Mouse (Mus musculus) heart, embryonic 11.5 days (tissue): ENCODE data around the gene Cks2. TPM values are rescaled to one million over a fixed set of nuclear protein-coding genes. Genes with fewer than 3 reads are reported as not detected.
"Not testable (repeated sequence)": the region's sequence is repeated elsewhere in the genome, so short reads cannot be mapped to it uniquely, and the experiment has no call there.

Experiments
- ATAC-seq: fragments of 200-750 bp; cut with Nextera tagmentation; replicated peaks from 2 replicates; pipeline ENCODE4 v1.8.0; 2017; ENCODE audit warnings: moderate library complexity; ENCODE audit not compliant: insufficient number of reproducible peaks, low FRiP score, low TSS enrichment
- H3K27ac ChIP-seq: fragments of 300-500 bp; sonication (generic); 2 replicates; pipeline ENCODE4 v1.5.1; 2014; ENCODE audit warnings: mild to moderate bottlenecking, low read depth, low read length
- H3K27me3 ChIP-seq: fragments of 300-500 bp; sonication (generic); 2 replicates; pipeline ENCODE4 v1.6.1; 2014; ENCODE audit warnings: mild to moderate bottlenecking, low read length, mixed read lengths; ENCODE audit not compliant: control insufficient read depth, insufficient read depth
- H3K36me3 ChIP-seq: fragments of 300-500 bp; sonication (generic); 2 replicates; pipeline ENCODE4 v1.6.1; 2014; ENCODE audit warnings: mild to moderate bottlenecking, low read length, moderate library complexity, mixed read lengths; ENCODE audit not compliant: control insufficient read depth, insufficient read depth
- H3K4me1 ChIP-seq: fragments of 300-500 bp; sonication (generic); 2 replicates; pipeline ENCODE4 v1.6.1; 2014; ENCODE audit warnings: low read length; ENCODE audit not compliant: control insufficient read depth, insufficient read depth
- H3K4me2 ChIP-seq: fragments of 300-500 bp; sonication (generic); 2 replicates; pipeline ENCODE4 v1.6.1; 2014; ENCODE audit warnings: mild to moderate bottlenecking, moderate library complexity
- H3K4me3 ChIP-seq: fragments of 300-500 bp; sonication (generic); 2 replicates; pipeline ENCODE4 v1.5.1; 2014; ENCODE audit warnings: low read depth, low read length
- H3K9ac ChIP-seq: fragments of 300-500 bp; sonication (generic); 2 replicates; pipeline ENCODE4 v1.6.1; 2014; ENCODE audit warnings: mild to moderate bottlenecking, low read depth, low read length, moderate library complexity
- H3K9me3 ChIP-seq: fragments of 300-500 bp; sonication (generic); replicated peaks from 2 replicates; pipeline ENCODE4 v1.6.1; 2016; ENCODE audit warnings: low read length; ENCODE audit not compliant: control insufficient read depth
- WGBS: fragments of 180-500 bp; shearing (Covaris S2); extraction: QIAGEN DNeasy Blood & Tissue Kit; methylation state at CpG from one replicate; pipeline ENCODE4 v1.1.7; 2014; ENCODE audit not compliant: insufficient replicate concordance; 5-methylcytosine and 5-hydroxymethylcytosine counted together
- polyA plus RNA-seq: library from polyadenylated mRNA; unstranded; fragments of >200 nt; fragmentation: Nextera tagmentation; extraction: Ambion mirVana; gene quantifications from 2 replicates; pipeline ENCODE4 v1.2.1, GENCODE M21; 2014

The Cks2 gene
- polyA plus RNA-seq, 1 experiment from 2014 or later: 306 TPM

DNA sequence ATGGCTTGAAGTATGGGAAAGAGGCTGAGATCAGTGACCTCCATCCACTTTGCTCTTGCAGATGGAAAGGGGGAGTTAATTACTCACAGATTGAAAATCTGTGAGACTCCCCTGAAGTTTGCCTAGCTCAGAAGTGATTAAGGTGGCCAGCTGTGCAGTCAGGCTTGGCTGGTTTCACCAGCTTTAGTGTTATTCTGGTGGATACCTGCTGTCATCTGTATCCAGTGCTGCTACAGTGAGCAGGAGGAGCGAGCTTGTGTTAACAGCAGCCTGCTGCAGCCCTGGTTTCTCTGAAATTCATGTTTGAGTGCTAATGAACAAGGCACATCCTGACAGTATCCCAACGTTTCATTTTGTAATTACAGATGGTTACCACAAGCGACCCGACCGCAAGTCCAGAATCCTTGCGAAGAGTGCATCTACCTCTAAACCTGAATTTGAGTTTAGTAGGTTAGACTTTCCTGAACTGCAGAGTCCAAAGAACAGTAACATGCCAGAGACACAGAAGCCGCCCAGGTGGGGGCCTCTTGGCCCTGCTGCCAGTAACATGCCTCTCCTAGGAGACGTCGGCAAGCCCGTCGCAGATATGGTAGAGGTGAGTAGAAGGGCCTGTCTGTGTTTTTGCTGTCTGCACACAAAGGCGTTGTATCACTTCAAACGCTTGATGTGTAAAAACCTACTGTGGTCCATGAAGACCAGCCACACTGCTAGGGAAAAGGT is 11.6 kb downstream of the Cks2 start:
- peaks cover 37% of the 10 kb centered on the region for H3K36me3 ChIP-seq
- H3K4me1 ChIP-seq: 0 out of 2 replicates have a peak, but pooled peaks cover 3% of the 10 kb centered on the region
- H3K9ac ChIP-seq: no peak overlapping the region
- WGBS: 94% methylated on average over 13 of the region's 13 CpGs
- no peak overlapping the region for H3K4me3 ChIP-seq
- no peaks in the 10 kb centered on the region for H3K27me3 ChIP-seq
- ATAC-seq: no peak
- no peaks in the 10 kb centered on the region for H3K9me3 ChIP-seq
- H3K27ac ChIP-seq: no peak overlapping the region
- no peak overlapping the region for H3K4me2 ChIP-seq

DNA sequence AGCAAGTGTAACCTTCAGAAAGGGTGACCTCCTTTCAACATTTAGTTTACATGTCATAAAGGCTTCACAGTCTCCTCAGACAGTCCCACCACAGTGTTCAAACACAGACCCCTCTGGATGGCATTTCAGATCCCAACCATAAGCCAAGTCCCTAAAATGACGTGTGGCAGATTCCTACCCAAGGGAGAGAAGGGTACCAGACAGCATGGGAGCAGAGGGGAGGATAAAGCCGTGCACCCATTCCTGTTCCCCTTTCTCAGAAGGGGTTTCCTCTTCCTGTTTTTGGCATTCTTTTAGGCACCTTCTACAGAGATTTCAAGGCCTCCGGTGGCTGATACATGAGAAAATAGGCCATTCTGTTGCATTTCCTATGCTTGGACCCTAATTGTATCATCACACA is 13.1 kb downstream of the Cks2 start:
- Histone ChIP-seq H3K36me3 (peaks cover 50% of the 10 kb centered on the region), H3K9ac (no peak overlapping the region), H3K27me3 (no peaks in the 10 kb centered on the region), H3K4me2 (no peak overlapping the region), H3K27ac (no peak overlapping the region), H3K9me3 (no peaks in the 10 kb centered on the region), H3K4me1 (no peaks in the 10 kb centered on the region), H3K4me3 (no peak overlapping the region)
- 89% methylated on average over 3 of the region's 3 CpGs for WGBS
- no peak for ATAC-seq

DNA sequence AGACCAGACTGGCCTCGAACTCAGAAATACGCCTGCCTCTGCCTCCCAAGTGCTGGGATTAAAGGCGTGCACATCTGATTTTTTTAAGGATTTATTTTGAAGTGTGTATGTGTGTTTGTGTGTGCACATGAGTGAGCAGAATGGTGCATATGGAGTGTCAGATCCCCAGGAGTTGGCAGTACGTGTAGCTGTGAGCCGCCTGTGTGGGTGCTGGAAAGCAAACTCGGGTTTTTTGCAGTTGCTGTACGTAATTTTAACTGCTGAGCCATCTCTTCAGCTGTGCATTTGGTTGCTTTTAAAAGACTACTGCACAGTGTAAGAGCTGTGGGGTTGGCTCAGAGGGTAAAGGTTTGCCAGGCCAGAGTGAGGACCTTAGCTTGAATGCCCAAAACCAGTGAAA is 14.5 kb downstream of the Cks2 start:
- H3K9ac ChIP-seq: no peak overlapping the region
- H3K9me3 ChIP-seq: no peaks in the 10 kb centered on the region
- no peaks in the 10 kb centered on the region for H3K4me1 ChIP-seq
- WGBS: 95% methylated on average over 7 of the region's 7 CpGs
- no peak for ATAC-seq
- H3K27ac ChIP-seq: no peak overlapping the region
- no peak overlapping the region for H3K4me2 ChIP-seq
- no peaks in the 10 kb centered on the region for H3K27me3 ChIP-seq
- no peak overlapping the region for H3K4me3 ChIP-seq
- H3K36me3 ChIP-seq: peaks cover 56% of the 10 kb centered on the region

DNA sequence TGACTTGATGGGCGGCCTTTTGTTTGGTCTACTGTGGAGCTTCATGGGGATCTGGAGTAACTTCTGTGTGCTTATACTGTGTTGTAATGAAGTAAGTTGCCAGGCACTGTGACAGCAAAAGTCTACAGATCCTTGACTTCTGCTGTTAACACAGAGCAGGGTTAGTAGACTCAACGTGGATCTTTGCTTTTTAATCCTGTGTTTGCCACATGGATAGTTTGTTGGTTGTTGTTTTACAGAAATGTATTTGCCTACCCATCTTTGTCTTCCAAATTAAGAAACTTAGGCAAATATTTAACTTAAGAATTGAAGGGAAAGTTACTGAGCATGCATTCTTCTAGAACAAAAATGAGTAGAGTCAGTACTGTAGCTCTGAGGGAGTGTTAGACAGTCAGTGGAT is 18.5 kb downstream of the Cks2 start:
- no peak overlapping the region for H3K4me2 ChIP-seq
- H3K9me3 ChIP-seq: no peaks in the 10 kb centered on the region
- H3K27ac ChIP-seq: no peak overlapping the region
- no peak overlapping the region for H3K9ac ChIP-seq
- ATAC-seq: no peak
- 91% methylated on average over 2 of the region's 2 CpGs for WGBS
- H3K4me1 ChIP-seq: no peaks in the 10 kb centered on the region
- no peak overlapping the region for H3K4me3 ChIP-seq
- peaks cover 50% of the 10 kb centered on the region for H3K36me3 ChIP-seq
- no peaks in the 10 kb centered on the region for H3K27me3 ChIP-seq

DNA sequence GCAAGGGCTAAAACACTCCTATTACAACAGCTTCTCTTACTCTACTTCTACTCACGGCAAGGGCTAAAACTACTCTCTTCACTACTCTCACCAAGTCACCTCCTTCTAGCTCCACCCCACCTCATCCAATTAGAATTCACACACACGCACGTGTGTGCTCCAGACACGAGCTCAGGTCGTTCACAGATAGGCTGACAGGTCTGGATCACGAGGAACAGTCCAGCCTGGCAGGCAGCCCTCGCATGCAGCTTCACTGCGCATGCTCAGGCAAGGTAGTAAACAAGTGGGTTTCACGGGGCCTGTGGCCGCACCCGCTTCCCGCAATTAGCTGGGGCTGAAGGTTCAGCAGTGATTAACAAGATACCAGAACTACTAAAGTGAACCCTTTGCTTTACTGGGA is 23.2 kb downstream of the Cks2 start:
- not testable (repeated sequence) for ATAC-seq, H3K9ac ChIP-seq, H3K27me3 ChIP-seq, H3K9me3 ChIP-seq, H3K27ac ChIP-seq, H3K4me1 ChIP-seq, H3K4me2 ChIP-seq, H3K4me3 ChIP-seq
- peaks cover 29% of the 10 kb centered on the region for H3K36me3 ChIP-seq
- 91% methylated on average over 12 of the region's 12 CpGs for WGBS

DNA sequence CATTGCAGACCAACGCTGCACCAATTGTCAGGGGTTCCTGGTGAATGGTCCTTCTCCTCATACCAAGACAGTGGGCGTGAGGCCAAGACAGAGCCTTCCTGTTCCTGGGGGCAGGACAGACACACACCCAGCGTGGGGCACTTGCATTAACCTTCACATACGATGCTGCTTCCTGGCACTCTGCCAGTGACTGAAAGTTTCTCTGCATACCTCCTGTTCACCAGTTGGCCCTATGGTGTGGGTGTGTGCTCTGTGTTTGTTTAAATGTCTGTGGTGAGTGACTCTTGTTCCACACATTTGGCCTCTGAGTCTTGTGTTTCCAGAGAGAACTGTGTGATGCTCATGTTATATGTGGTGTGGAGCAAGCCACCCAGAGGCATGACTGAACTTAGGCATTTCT is 31.6 kb downstream of the Cks2 start:
- ATAC-seq: no peak
- Histone ChIP-seq H3K36me3 (peaks cover 50% of the 10 kb centered on the region), H3K4me1 (no peaks in the 10 kb centered on the region), H3K27ac (no peak overlapping the region), H3K9ac (no peak overlapping the region), H3K9me3 (no peaks in the 10 kb centered on the region), H3K27me3 (no peaks in the 10 kb centered on the region), H3K4me2 (no peak overlapping the region), H3K4me3 (no peak overlapping the region)
- WGBS: 64% methylated on average over 4 of the region's 4 CpGs

DNA sequence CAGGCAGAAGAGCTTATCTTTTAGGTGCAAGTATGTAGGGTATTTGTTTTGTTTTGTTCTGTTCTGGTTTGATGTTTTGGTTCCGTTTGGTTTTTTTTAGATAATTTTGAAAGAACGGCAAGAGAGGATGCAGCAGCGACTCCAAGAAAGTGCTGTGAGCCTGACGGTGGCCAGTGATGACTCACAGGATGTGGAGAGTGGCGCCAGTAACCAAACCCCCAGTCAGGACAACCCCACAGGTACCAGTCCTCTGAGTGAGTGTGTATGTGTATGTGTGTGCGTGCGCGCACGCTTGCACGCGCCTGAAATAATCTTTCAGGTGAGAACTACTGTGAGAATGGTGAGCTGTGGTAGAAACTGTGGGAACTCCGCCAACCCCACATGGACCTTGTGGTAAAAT is 32.0 kb downstream of the Cks2 start:
- WGBS: 87% methylated on average over 12 of the region's 12 CpGs

DNA sequence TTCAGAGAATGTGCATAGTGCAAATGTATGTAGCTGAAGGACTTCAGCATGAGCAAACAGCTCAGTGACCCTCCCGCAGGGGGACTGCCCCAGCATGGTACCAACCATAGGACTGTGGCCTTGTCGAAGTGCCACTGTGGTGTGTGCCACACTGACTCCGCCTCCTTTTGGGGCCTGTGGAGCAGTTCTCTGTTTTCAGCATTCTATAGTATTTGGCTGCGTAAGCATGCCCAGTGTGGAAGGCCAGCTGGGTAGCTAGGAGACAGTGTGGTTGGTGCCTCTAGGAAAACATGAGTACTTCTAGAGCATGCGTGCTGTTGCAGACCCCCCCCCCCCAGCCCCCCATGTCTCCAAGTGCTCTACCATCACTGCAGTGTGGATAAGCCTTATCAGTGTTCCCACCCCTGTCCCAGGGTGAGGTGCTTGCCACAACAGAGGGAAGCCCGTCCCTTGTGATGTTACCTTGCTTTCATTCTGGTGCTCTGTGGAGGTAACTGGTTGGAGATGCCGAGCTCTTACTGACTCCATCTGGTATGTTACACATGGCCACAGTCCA is 32.7 kb downstream of the Cks2 start:
- H3K9ac ChIP-seq: no peak overlapping the region
- H3K9me3 ChIP-seq: no peaks in the 10 kb centered on the region
- WGBS: 81% methylated on average over 7 of the region's 7 CpGs
- no peak overlapping the region for H3K27ac ChIP-seq
- no peaks in the 10 kb centered on the region for H3K27me3 ChIP-seq
- H3K4me2 ChIP-seq: no peak overlapping the region
- H3K4me3 ChIP-seq: no peak overlapping the region
- no peaks in the 10 kb centered on the region for H3K4me1 ChIP-seq
- peaks cover 59% of the 10 kb centered on the region for H3K36me3 ChIP-seq
- ATAC-seq: no peak

More for the DNA sequence above, 32.0 kb downstream of the Cks2 start:
- ATAC-seq: no peak
- no peaks in the 10 kb centered on the region for H3K4me1 ChIP-seq
- no peak overlapping the region for H3K4me2 ChIP-seq
- no peak overlapping the region for H3K9ac ChIP-seq
- no peaks in the 10 kb centered on the region for H3K9me3 ChIP-seq
- H3K27ac ChIP-seq: no peak overlapping the region
- no peak overlapping the region for H3K4me3 ChIP-seq
- peaks cover 53% of the 10 kb centered on the region for H3K36me3 ChIP-seq
- no peaks in the 10 kb centered on the region for H3K27me3 ChIP-seq

DNA sequence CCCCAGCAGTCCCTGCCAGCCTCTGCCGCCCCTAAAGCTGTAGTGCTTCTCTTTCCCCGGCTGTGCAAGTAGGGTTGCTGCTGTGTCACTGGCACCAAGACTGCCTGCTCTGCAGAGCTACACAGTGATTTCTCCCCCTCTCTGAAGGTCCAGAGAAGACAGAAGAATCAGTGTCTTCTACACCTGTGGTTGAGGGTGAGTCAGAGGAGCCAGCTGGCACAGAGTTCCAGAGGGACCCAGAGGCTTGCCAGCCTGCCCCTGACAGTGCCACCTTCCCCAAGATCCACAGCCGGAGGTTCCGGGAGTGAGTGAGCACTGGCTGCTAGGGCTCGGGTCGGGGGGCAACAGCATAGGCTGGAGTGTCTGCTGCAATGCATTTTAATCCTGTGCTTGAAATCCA is 33.7 kb downstream of the Cks2 start:
- WGBS: 81% methylated on average over 6 of the region's 6 CpGs
- Histone ChIP-seq H3K4me1 (no peaks in the 10 kb centered on the region), H3K4me2 (no peak overlapping the region), H3K27me3 (no peaks in the 10 kb centered on the region), H3K4me3 (no peak overlapping the region), H3K36me3 (peaks cover 59% of the 10 kb centered on the region), H3K27ac (no peak overlapping the region), H3K9me3 (no peaks in the 10 kb centered on the region), H3K9ac (no peak overlapping the region)
- no peak for ATAC-seq
